Mouse (Mus musculus): ENCODE measurements at regions not wholly inside any gene's neighbourhood (a gene's known extent, or its start where the extent isn't known, plus 50 kb on each side); places are given as distances from the start of the nearest gene placed in this dataset.

DNA sequence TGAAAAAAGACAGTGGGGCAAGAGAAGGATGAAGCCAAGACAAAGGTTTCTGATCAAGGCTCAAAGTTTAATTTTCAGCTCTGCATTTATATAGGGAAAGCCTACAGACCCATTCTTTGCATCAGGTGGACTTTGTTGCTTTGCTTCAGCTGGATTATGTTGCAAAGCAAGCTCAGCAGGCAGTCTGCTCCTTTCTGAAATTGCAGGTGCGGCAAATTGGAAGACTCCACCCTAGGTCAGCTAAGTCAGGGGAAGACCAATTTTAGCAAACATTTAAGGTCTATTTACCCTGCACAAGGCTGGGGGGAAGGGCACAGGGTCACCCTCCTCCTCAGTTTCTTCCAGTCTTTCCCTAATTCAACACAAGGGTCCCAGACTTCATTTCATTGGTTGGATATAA is 502.3 kb downstream of the Sh2d4b start:
- Histone ChIP-seq H3K4me3 (ENCODE audit: low read depth, low read length) (no peak overlapping the region), H3K9me3 (ENCODE audit: low read length) (no peaks in the 10 kb centered on the region), H3K4me2 (ENCODE audit: low read depth) (no peak overlapping the region), H3K4me1 (ENCODE audit: insufficient read depth) (no peaks in the 10 kb centered on the region), H3K27ac (ENCODE audit: low read depth, low read length) (no peak overlapping the region), H3K9ac (no peak overlapping the region), H3K36me3 (ENCODE audit: insufficient read depth) (no peaks in the 10 kb centered on the region), H3K27me3 (ENCODE audit: insufficient read depth, low read length) (no peaks in the 10 kb centered on the region)
- no peak for TF ChIP-seq CTCF (IDR thresholded peaks at IDR 0.05; ENCODE audit: low read depth)
- no peak for DNase-seq
- WGBS: 96% methylated on average over 1 of the region's 1 CpGs
- ATAC-seq: no peak

DNA sequence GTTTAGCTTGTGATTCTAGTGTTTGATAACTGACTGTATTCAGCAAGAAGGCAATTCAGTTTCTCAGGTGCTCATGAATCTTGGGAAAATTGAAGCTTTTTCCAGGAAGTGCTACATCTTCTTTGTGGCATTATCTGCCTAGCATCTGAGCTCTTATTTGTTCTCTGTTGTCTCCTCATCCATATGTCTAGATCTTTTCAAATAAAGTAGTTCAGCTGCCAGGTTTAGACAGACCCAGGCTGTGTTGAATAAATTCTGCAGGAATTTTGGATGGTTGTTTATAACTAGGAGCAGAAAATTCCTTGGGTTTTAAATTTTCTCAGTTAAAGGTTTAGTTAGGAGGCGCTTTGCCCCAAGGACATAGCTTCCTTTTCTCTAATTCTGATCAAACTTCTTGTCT is 511.5 kb downstream of the Sh2d4b start:
- no peak overlapping the region for H3K4me2 ChIP-seq (ENCODE audit: low read depth)

DNA sequence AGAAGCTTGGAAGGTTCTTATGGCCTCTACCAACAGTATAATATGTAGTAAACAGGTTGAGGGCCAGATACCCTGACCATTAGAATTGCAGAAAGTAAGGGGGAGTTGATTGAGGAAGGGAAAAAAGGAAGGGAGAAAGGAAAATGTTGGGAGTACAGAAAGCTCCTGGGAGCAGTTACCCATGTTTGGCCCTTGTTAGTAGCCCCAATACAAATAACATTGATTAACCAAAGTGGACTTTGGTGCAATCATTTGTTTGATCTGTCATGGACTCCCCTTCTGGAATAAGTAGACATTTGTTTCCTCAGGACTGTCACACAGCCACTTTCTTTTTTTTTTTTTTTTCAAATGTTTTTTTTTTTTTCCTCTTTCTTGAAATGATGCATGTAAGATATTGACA is 513.4 kb downstream of the Sh2d4b start:
- no peaks in the 10 kb centered on the region for H3K27me3 ChIP-seq (ENCODE audit: insufficient read depth, low read length)
- H3K4me1 ChIP-seq (ENCODE audit: insufficient read depth): no peaks in the 10 kb centered on the region
- H3K9ac ChIP-seq: no peak overlapping the region
- ATAC-seq (no peak), DNase-seq (no peak)
- no peak overlapping the region for H3K4me3 ChIP-seq (ENCODE audit: low read depth, low read length)
- no peaks in the 10 kb centered on the region for H3K36me3 ChIP-seq (ENCODE audit: insufficient read depth)
- H3K9me3 ChIP-seq (ENCODE audit: low read length): no peaks in the 10 kb centered on the region
- H3K27ac ChIP-seq (ENCODE audit: low read depth, low read length): no peak overlapping the region
- TF ChIP-seq CTCF (IDR thresholded peaks at IDR 0.05; ENCODE audit: low read depth): no peak
- H3K4me2 ChIP-seq (ENCODE audit: low read depth): no peak overlapping the region

More for the DNA sequence above, 511.5 kb downstream of the Sh2d4b start:
- Histone ChIP-seq H3K9me3 (ENCODE audit: low read length) (no peaks in the 10 kb centered on the region), H3K27ac (ENCODE audit: low read depth, low read length) (no peak overlapping the region), H3K4me1 (ENCODE audit: insufficient read depth) (no peaks in the 10 kb centered on the region), H3K9ac (no peak overlapping the region), H3K27me3 (ENCODE audit: insufficient read depth, low read length) (no peaks in the 10 kb centered on the region), H3K36me3 (ENCODE audit: insufficient read depth) (no peaks in the 10 kb centered on the region), H3K4me3 (ENCODE audit: low read depth, low read length) (no peak overlapping the region)
- peak; percentile 71 for ATAC-seq
- DNase-seq: peak; percentile 35
- no peak for TF ChIP-seq CTCF (IDR thresholded peaks at IDR 0.05; ENCODE audit: low read depth)
- 84% methylated on average over 1 of the region's 1 CpGs for WGBS

DNA sequence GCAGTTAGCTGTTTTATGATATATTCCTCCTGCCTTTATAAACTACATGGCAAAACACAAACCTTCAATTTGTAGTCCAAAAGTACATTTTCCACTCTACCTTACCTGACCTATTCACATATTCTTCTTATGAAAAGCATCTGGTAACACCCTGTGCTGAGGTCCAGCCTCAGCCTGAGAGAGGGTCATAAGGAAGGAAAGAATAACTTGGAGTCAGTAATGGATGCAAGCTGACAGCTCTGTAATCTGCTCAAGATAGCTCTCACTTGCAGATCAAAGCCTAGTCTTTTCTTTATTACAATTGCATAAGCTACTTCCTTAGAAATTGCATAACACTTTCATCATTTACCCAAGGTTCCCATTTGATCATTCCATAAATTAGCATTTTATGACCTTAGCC is 528.7 kb downstream of the Sh2d4b start:
- TF ChIP-seq CTCF (IDR thresholded peaks at IDR 0.05; ENCODE audit: low read depth): no peak
- Histone ChIP-seq H3K4me1 (ENCODE audit: insufficient read depth) (no peaks in the 10 kb centered on the region), H3K27ac (ENCODE audit: low read depth, low read length) (no peak overlapping the region), H3K4me3 (ENCODE audit: low read depth, low read length) (no peak overlapping the region), H3K36me3 (ENCODE audit: insufficient read depth) (no peaks in the 10 kb centered on the region), H3K9ac (no peak overlapping the region), H3K27me3 (ENCODE audit: insufficient read depth, low read length) (no peaks in the 10 kb centered on the region), H3K9me3 (ENCODE audit: low read length) (no peaks in the 10 kb centered on the region), H3K4me2 (ENCODE audit: low read depth) (no peak overlapping the region)
- ATAC-seq (no peak), DNase-seq (no peak)

DNA sequence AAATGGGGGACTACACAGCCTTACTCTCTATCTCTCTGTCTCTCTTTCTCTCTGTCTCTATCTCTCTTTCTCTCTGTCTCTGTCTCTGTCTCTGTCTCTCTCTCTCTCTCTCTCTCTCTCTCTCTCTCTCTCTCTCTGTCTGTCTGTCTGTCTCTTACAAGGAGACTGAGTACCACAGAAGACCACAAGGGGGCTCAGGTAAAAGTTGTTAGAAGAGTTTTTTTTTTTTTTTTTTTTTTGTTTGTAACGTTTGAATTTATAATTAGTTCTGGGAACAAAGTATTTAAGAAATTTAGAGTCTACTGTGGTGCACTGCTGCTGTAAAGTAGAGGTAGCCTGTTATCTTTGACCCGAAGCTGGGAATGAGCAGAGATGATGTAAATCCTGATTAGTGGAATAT is 530.2 kb downstream of the Sh2d4b start:
- no peak overlapping the region for H3K4me3 ChIP-seq (ENCODE audit: low read depth, low read length)
- 75% methylated on average over 2 of the region's 2 CpGs for WGBS
- DNase-seq (no peak), ATAC-seq (no peak)
- no peak overlapping the region for H3K4me2 ChIP-seq (ENCODE audit: low read depth)
- no peak for TF ChIP-seq CTCF (IDR thresholded peaks at IDR 0.05; ENCODE audit: low read depth)
- H3K36me3 ChIP-seq (ENCODE audit: insufficient read depth): no peaks in the 10 kb centered on the region
- H3K9ac ChIP-seq: no peak overlapping the region
- H3K9me3 ChIP-seq (ENCODE audit: low read length): no peaks in the 10 kb centered on the region
- H3K4me1 ChIP-seq (ENCODE audit: insufficient read depth): no peaks in the 10 kb centered on the region
- no peak overlapping the region for H3K27ac ChIP-seq (ENCODE audit: low read depth, low read length)
- no peaks in the 10 kb centered on the region for H3K27me3 ChIP-seq (ENCODE audit: insufficient read depth, low read length)

Measured in forebrain, postnatal 0 days (tissue).